Mouse (Mus musculus) liver, adult 2 months (tissue): ENCODE results near the gene Myo15.

ENCODE experiments used
- CTCF ChIP-seq: fragments of 200-500 bp; IDR thresholded peaks from 2 replicates; pipeline ENCODE4 v1.5.1; 2011; ENCODE audit warnings: low read depth, low read length, control low read depth
- POLR2A ChIP-seq: fragments of 200-500 bp; IDR thresholded peaks from 2 replicates; pipeline ENCODE4 v1.6.1; 2011; ENCODE audit warnings: low read length, control low read depth; ENCODE audit not compliant: insufficient read depth; ENCODE audit errors: extremely low read depth

DNA sequence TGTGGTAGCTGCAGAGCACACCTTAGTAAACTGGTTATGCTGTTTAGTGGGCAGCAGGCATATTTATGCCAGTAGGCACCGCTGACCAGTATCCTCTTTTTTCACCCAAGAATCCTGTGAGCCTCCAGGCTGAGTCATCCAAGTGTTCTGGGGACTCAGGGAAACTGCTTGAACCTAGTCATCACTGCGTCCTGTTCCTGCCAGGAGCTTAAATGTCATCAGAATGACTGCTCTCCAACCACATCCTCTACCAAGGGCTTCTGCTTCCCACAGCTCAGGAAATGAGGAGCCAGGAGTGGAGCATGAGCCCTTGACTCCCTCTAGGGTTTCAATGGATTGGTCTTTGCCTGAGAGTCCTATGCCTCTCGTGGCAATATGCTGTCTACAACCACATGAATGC is 32.5 kb upstream of the Myo15 start:
- TF ChIP-seq POLR2A = no peak
- TF ChIP-seq CTCF = no peak
